Mouse (Mus musculus) R1 (cell line): ENCODE results near the gene Ap1ar.

Source experiments
- DNase-seq: peaks from one replicate; pipeline ENCODE4 v3.0.0-alpha.2; 2018; ENCODE audit warnings: low read depth, low spot score

Gene Ap1ar

GRCm38 (mm10) chr3:127841926-127842325, 4.6 kb upstream of the Ap1ar start:
- no peak for DNase-seq

- DNase-seq: no peak
Measured at GRCm38 (mm10) chr3:127837972-127838644, 785 bp upstream of the Ap1ar start.

- DNase-seq: peak; percentile 68
Measured at GRCm38 (mm10) chr3:127836798-127837153, 547 bp downstream of the Ap1ar start.

GRCm38 (mm10) chr3:127835594-127835993, 1.7 kb downstream of the Ap1ar start:
- no peak for DNase-seq

- DNase-seq: no peak
Measured at GRCm38 (mm10) chr3:127834040-127834439, 3.3 kb downstream of the Ap1ar start.

GRCm38 (mm10) chr3:127831079-127831478, 6.2 kb downstream of the Ap1ar start:
- no peak for DNase-seq

- no peak for DNase-seq
Measured at GRCm38 (mm10) chr3:127830183-127830582, 7.1 kb downstream of the Ap1ar start.

- no peak for DNase-seq
Measured at GRCm38 (mm10) chr3:127827123-127827522, 10.2 kb downstream of the Ap1ar start.

- no peak for DNase-seq
Measured at GRCm38 (mm10) chr3:127826503-127826902, 10.8 kb downstream of the Ap1ar start.

- no peak for DNase-seq
Measured at GRCm38 (mm10) chr3:127823886-127824863, 13.1 kb downstream of the Ap1ar start.

GRCm38 (mm10) chr3:127821209-127821608, 16.1 kb downstream of the Ap1ar start:
- no peak for DNase-seq

- DNase-seq: no peak
Measured at GRCm38 (mm10) chr3:127820400-127820799, 16.9 kb downstream of the Ap1ar start.

GRCm38 (mm10) chr3:127818694-127819663, 18.3 kb downstream of the Ap1ar start:
- DNase-seq: peak; percentile 17

- DNase-seq: no peak
Measured at GRCm38 (mm10) chr3:127817120-127817683, 20.1 kb downstream of the Ap1ar start.

- no peak for DNase-seq
Measured at GRCm38 (mm10) chr3:127809103-127809502, 28.2 kb downstream of the Ap1ar start.

GRCm38 (mm10) chr3:127807846-127808245, 29.5 kb downstream of the Ap1ar start:
- no peak for DNase-seq

GRCm38 (mm10) chr3:127805991-127806390, 31.3 kb downstream of the Ap1ar start:
- DNase-seq: peak; percentile 20

GRCm38 (mm10) chr3:127805071-127805470, 32.3 kb downstream of the Ap1ar start:
- DNase-seq: no peak

- DNase-seq: no peak
Measured at GRCm38 (mm10) chr3:127804439-127804838, 32.9 kb downstream of the Ap1ar start.

- no peak for DNase-seq
Measured at GRCm38 (mm10) chr3:127802814-127803213, 34.5 kb downstream of the Ap1ar start.

- no peak for DNase-seq
Measured at GRCm38 (mm10) chr3:127801162-127801561, 36.2 kb downstream of the Ap1ar start.
